Mouse (Mus musculus): ENCODE measurements around the gene Anxa5. TPM values are rescaled to one million over a fixed set of nuclear protein-coding genes. Genes with fewer than 3 reads are reported as not detected.

The Anxa5 gene
- 100 to 1,000 TPM; 135 to 153 TPM for polyA plus RNA-seq (2017; shearing (Covaris generic))

DNA sequence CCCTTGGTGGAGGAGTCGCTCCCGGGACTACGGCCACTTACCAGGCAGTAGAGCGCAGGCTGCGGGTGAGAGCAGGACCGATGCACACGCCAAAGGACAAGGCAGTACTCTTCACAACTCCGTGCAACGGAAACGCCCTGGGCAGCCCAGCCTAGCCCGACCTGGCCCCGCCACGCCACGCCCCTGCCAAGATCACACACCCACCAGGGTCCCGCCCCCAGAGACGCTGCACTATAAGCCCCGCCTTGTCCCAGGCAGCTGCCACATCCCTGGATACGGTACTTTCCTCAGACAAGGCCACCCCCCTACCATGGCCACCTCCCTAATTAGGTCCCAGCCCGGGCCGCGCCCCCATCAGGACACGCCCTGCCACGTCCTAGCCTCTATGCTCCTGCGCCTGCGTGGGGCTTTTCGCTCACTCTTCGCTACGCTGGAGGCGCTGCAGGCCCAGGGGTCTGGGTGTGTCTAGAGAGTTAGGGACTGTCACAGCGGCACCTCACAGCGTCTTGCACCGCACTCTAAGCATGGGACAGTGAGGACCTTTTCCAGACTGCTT lies at the start of gene Anxa5, which contains the start of gene 1810062G17Rik:
Gene Anxa5, minus strand, starts transcription at position 363 of the 556 bp plus-strand sequence.
Gene 1810062G17Rik, plus strand, starts transcription at position 406 of the 556 bp plus-strand sequence.
- peak; percentile 97 for ATAC-seq

GRCm38 (mm10) chr3:36524466-36524865 lies 48.8 kb upstream of the Anxa5 start:
- no peak for ATAC-seq

- ATAC-seq: no peak
Measured at GRCm38 (mm10) chr3:36522137-36522536, 46.4 kb upstream of the Anxa5 start.

- ATAC-seq: no peak
Measured at GRCm38 (mm10) chr3:36521073-36522060, 45.7 kb upstream of the Anxa5 start, which contains the start of gene Gm11549. Gene Gm11549, minus strand, starts transcription at chr3:36521813.

- no peak for ATAC-seq
Measured at GRCm38 (mm10) chr3:36516196-36516595, 40.5 kb upstream of the Anxa5 start.

DNA sequence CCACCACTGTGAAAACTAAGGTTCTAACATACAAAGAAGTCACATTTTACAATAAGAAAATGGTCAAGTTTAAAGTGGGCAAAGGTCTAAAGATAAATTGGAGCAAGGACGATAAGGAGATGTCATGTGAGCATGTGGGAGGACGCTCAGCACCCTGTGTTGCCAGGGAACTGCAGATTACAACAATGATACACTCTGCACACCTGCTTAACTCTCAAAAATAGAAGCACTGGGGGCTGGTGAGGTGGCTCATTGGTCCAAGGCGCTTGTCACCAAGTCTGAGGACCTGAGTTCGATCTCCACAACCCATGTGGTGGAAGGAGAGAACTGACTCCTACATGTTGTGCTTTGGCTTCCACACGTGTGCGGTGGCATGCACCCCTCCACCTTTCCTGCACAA lies 35.8 kb upstream of the Anxa5 start:
- ATAC-seq: no peak

GRCm38 (mm10) chr3:36505809-36506735 lies 30.4 kb upstream of the Anxa5 start:
- ATAC-seq: no peak

GRCm38 (mm10) chr3:36505306-36505705 lies 29.6 kb upstream of the Anxa5 start:
- ATAC-seq: no peak

DNA sequence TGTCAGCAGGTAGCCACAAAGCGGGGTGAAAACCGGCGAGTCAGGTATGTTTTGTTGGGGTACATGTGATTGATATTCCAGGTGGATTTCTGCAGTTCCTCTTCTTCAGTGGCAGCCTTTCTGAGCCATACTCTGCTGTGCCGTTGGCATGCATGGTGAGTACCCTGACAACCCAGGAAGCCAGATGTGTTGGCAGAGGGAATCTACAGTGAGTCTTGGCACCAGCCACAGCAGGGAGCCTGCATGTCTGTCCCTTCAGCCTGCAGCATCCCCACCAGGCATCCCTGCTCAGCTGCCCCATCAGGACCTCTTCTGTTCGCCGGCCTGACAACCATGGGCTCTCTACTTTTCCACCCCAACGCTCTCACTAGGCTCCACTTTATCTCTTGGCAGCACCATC lies 25.9 kb upstream of the Anxa5 start:
- no peak for ATAC-seq

DNA sequence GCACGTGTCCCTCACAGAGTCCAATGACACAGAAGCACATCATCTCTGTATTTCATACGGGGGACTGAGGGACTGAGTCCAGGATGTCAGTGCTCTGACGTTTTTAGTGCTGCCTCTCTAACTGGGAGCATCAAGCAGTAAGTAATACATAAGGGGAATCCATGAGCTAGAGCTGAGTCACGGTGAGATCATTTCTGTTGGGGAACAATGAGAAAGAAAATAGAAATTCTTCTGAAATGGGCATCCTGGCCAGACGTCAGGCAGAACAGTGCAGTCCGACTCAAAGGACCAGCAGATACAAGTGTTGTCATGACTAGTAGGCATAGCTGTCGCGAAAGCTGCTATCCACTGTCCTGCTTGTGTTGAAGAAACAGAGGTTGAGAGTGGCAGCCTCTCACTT lies 25.3 kb upstream of the Anxa5 start:
- no peak for ATAC-seq

- no peak for ATAC-seq
Measured at GRCm38 (mm10) chr3:36499418-36499817, 23.7 kb upstream of the Anxa5 start.

DNA sequence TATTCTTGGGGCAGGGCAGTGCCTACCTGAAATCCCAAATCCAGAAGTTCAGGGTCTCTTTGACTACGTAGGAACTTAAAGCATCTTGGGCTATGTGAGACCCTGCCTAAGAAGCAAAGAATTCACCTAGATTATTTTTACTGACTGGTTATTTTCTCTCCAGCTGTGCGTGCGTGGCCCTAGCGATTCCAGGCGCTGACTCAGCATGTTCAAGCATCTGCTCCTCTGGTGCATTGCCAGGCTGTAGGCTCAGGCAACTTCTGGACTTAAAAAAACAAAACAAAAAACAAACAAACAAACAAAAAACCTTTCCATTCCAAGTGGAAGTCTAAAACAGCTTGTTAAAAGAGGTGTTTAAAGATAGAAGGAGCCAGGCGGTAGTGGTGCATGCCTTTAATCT lies 22.5 kb upstream of the Anxa5 start:
- no peak for ATAC-seq

DNA sequence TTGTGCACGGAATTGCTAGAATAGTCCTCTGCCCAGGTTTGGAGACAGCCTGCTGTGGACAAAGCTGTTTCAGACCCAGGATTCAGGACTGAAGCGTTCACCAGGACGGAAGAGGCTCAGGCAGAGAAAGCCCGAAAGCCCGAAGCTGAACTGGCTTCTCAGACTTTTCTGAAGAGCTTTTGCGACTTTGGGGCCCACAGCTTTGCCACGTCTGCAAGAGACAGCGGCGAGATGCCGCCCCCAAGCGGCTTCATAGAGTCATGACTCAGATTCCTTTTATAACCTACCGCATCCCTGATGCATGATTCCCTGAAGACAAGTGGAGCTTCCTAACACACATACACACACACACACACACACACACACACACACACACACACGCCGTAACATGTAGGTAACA lies 21.1 kb upstream of the Anxa5 start:
- ATAC-seq: peak; percentile 64

- no peak for ATAC-seq
Measured at GRCm38 (mm10) chr3:36496273-36496672, 20.6 kb upstream of the Anxa5 start.

GRCm38 (mm10) chr3:36495436-36495835 lies 19.7 kb upstream of the Anxa5 start:
- peak; percentile 82 for ATAC-seq

- no peak for ATAC-seq
Measured at GRCm38 (mm10) chr3:36494613-36495012, 18.9 kb upstream of the Anxa5 start.

DNA sequence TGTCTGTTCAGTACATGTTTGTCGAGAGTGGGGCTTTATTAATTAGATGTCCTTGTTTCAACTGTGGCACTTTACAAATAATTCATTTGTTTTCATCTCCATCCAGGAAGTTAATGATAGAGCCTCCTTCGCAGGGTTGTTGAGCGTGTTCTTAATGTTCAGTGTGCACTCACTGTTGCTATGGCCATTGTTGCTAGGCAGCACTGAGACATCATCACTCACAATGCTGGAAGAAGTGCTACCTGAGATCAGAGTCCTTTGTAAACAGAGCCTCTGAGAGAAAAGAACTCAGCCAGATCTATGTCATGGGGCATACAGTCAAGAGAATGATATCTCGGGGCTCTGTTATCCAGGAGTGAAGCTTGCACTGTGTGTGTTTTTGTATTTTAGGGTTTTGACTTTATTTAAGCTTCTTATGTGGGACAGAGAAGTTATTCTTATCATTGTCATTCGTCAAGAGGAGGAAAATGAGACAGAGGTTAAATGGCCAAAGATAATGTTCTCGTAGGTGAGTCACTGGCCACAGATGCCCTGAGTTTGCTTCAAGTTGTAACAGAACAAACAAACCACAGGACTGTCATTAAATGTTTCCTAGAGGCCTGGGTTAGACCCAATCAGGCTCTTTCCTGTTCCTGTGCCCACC lies 18.1 kb upstream of the Anxa5 start:
- ATAC-seq: no peak

DNA sequence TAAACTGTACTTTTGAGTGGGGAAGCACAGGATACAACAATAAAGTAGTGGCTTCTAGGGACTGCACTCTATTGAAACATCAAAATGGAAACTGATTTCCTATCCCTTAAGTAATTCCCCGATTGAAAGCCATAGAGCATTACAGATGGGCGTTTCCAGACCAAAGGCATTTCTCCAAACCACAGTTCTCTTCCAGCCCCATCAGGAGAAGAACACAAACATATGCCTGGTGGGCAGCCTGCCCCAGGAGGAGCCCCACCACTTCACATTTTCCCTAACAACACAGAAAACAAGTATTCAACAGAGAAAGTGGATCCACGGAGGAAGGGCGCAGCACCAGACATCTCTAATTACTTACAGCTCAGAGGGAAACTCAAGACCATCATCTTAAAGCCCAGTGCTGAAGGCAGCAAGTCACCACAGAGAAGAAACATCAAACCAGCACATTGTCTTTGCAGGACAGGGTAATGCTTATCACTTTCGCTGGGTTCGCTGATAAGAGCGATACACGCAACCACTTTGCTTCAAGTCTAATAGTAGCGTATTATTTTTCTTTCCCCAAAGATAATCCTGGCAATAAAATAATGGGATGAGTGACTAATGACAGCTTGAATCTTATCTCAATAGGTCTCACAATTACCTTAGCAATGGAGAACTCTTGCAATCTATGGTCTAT lies 17.2 kb upstream of the Anxa5 start:
- no peak for ATAC-seq

DNA sequence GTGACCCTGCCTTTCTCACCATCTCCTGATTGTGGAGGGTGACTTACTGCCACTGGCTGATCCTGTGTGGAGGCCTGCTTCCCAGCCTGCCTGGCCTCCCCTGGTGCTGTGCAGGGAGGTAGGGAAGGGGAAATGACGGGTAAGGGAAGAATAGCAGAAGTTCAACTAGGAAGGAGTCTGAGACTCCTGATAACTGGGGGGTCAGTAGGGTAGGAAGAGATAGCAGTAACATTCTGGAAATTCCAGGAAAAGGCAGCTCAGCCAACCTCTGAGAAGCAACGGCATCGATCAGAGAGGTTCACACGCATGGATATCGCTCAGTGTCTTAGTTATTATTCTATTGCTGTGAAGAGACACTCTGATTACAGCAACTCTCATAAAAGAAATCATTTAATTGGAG lies 15.8 kb upstream of the Anxa5 start:
- ATAC-seq: no peak

DNA sequence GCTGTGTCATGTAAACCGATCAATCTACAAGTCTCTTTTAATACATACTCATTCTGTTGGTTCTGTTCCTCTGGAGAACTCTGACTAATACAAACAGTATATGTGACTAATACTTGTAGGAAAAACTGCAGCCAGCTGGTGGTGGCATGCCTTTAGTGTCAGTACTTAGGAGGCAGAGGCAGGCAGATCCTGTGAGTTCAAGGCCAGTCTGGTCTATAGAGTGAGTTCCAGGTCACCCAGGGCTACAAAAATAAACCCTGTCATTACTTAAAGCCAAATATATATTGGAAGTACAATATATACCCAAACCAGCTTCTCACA lies 13.9 kb upstream of the Anxa5 start:
- no peak for ATAC-seq

DNA sequence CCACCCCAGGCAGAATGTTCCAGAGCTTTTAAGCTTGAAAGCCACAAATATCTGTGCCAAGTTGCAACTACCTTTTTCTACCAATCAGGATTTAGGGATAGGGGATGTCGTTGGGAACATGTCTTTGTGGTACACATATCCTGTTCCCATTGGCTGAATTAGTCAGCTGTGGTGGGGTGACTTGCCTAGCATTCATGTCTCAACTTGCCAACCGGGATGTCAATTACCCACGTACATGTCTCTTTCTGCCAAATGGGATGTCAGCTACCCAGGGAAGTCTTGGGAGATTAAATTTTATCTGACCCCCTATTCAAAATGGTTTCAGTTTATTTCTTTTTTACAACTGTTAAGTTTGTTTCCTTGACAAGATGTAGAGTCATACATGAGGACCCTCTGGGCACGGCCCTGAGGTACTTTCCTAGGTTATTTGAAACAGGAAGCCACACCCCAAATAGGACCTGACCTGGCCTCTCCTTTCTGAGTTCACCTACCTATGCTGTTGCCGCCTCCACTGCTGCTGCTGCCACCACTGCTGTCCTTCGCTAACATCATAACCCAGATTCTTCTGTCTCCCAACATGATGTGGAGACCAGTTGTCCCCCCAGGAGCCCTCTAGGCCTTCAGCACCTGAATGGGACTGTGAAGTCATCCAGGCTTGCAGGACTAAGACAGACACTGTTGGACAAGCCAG lies 13.3 kb upstream of the Anxa5 start:
- no peak for ATAC-seq

Data from activated CD4-positive, CD25-positive, alpha-beta regulatory T cell, adult 4 months (primary cell).